In genomic region chr3:82557786-82558185, GRCm38 (mm10) we compare ENCODE assay signal across 20 mouse cellular contexts. TPM values are rescaled to one million over a fixed set of nuclear protein-coding genes. Genes with fewer than 3 reads are reported as not detected.
A peak's percentile ranks its signal among the peaks of the same experiment; 100 is the strongest.
DNase-seq lines count a peak whose midpoint lies in the region; ATAC-seq lines count a peak whose summit lies in the region.
"Had no signal": no experiment of that assay in that cellular context is flagged by ENCODE, and none has a peak within 500 bp of the region (broad histone marks: within the 10 kb centered on the region; RNA-seq: fewer than 3 reads in every experiment).

No protein-coding gene starts in this region.

- ATAC-seq in megakaryocyte-erythroid progenitor cell, adult 5-6 weeks (replicated peaks; ENCODE audit: low FRiP score, low TSS enrichment, poor library complexity, severe bottlenecking), result no peak
- ATAC-seq: intestine, embryonic 15.5 days had no signal

- DNase-seq in adrenal gland, postnatal 10 days, result peak; percentile 7
- no peak for DNase-seq in adrenal gland, adult 2 months
- peak; percentile 19 to 21 for DNase-seq in layer of hippocampus, adult 8-10 months (ENCODE audit: low spot score in 2 of 2)
- DNase-seq in layer of hippocampus, adult 9-10 months (ENCODE audit: low spot score), result no peak
- DNase-seq in right cerebral cortex, postnatal 10 days (ENCODE audit: low spot score in 2 of 2), result peak; percentile 30 to 34
- DNase-seq in right cerebral cortex, postnatal 25 days, result no peak
- DNase-seq in thymus, postnatal 36 days, result no peak
- DNase-seq: adrenal gland, adult 8-10 months; cerebellum, adult 9-10 months; embryo, embryonic 11 days; gastrocnemius, postnatal 14 days; heart, adult 2 months; lung, postnatal 10 days had no signal

RNA-seq across cellular contexts. Expression of gene Npy2r, which starts 9.9 kb away (rescaled TPM):
- total RNA-seq in adrenal gland, postnatal 10 days (2021), result 1 to 10 TPM; 3.1 to 4.5 TPM
- 10 to 100 TPM in 1 of 2 experiments, 1 to 10 TPM in 1; 8.4 to 11.3 TPM for total RNA-seq in adrenal gland, adult 2 months (2021)
- 3.3 and 4.8 TPM in 2 replicates for polyA plus RNA-seq in adrenal gland, adult 2 months (2012; rRNA removed)
- total RNA-seq in layer of hippocampus, adult 8-10 months (2022), result 10 to 100 TPM; 34.1 to 42.8 (median 36.6) TPM
- not detected in 2 replicates for total RNA-seq in megakaryocyte-erythroid progenitor cell, adult 5-6 weeks (2014; fragmentation: Nextera tagmentation)
- total RNA-seq in megakaryocyte-erythroid progenitor cell, adult 5-6 weeks (2017), result not detected in 2 replicates
- total RNA-seq: heart, adult 2 months; megakaryocyte, adult 5-6 weeks; MEL; monocyte, adult 5-6 weeks had no signal
- polyA plus RNA-seq: liver, embryonic 14.5 days; thymus, postnatal 0 days had no signal

Comparison
In these comparisons a context has a peak if more than half of its experiments do, and no peak if none do; other contexts are left out.
1. DNase-seq: peak in adrenal gland, postnatal 10 days (single experiment), layer of hippocampus, adult 8-10 months (2 of 2) and right cerebral cortex, postnatal 10 days (2 of 2); none in adrenal gland, adult 2 months (single experiment), layer of hippocampus, adult 9-10 months (single experiment), right cerebral cortex, postnatal 25 days (single experiment) and thymus, postnatal 36 days (0 of 2).